Mouse (Mus musculus) liver, adult 2 months (tissue): ENCODE measurements around the gene Rhoh.

Experiments used
- CTCF ChIP-seq: fragments of 200-500 bp; IDR thresholded peaks from 2 replicates; pipeline ENCODE4 v1.5.1; 2011; ENCODE audit warnings: low read depth, low read length, control low read depth
- POLR2A ChIP-seq: fragments of 200-500 bp; IDR thresholded peaks from 2 replicates; pipeline ENCODE4 v1.6.1; 2011; ENCODE audit warnings: low read length, control low read depth; ENCODE audit not compliant: insufficient read depth; ENCODE audit errors: extremely low read depth

DNA sequence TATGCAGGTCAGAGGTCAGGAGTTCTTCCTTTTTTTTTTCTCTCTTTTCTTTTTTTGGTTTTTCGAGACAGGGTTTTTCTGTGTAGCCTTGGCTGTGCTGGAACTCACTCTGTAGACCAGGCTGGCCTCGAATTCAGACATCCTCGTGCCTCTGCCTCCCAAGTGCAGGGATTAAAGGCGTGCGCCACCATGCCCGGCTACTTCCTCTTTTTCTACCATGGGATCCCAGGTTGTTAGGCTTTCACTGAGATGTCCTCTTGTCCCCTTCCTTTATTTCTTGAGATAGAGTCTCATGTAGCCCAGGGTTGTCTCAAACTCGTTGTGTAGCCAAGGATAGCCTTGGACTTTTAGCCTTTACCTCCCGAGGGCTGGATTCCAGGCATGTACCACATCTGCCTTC is 14.5 kb upstream of the Rhoh start:
- TF ChIP-seq CTCF (no peak), POLR2A (no peak)
